Mouse (Mus musculus) cerebellum, postnatal 36 days (tissue): ENCODE measurements around the gene C530025M09Rik.

Source experiments
- DNase-seq, 2 experiments: peaks; one replicate each; pipeline ENCODE4 v3.0.0; 2021 to 2022; ENCODE audit warnings: mixed read lengths in 2 of 2

C530025M09Rik gene

GRCm38 (mm10) chr2:149830536-149831458 lies at the start of gene C530025M09Rik:
Gene C530025M09Rik (minus strand): TSS chr2:149831213.
- DNase-seq = peak; percentile 73 to 74

GRCm38 (mm10) chr2:149877954-149878353 lies 46.9 kb upstream of the C530025M09Rik start:
- peak in 1 of 2 experiments; percentile 0 for DNase-seq

GRCm38 (mm10) chr2:149873346-149873745 lies 42.3 kb upstream of the C530025M09Rik start:
- peak; percentile 54 to 67 for DNase-seq

- no peak for DNase-seq
These were observed 41.5 kb upstream of the C530025M09Rik start for GRCm38 (mm10) chr2:149872496-149872895.

- DNase-seq = no peak
These were observed 39.5 kb upstream of the C530025M09Rik start for GRCm38 (mm10) chr2:149870496-149870895.

GRCm38 (mm10) chr2:149865914-149866435 lies 35.0 kb upstream of the C530025M09Rik start:
- no peak for DNase-seq

- peak in 1 of 2 experiments; percentile 13 for DNase-seq
These were observed 30.0 kb upstream of the C530025M09Rik start for GRCm38 (mm10) chr2:149861002-149861401.

GRCm38 (mm10) chr2:149848778-149849177 lies 17.8 kb upstream of the C530025M09Rik start:
- no peak for DNase-seq

GRCm38 (mm10) chr2:149844575-149844974 lies 13.6 kb upstream of the C530025M09Rik start:
- DNase-seq = no peak

- peak; percentile 62 to 63 for DNase-seq
These were observed 8.7 kb upstream of the C530025M09Rik start for GRCm38 (mm10) chr2:149839666-149840065.

- no peak for DNase-seq
These were observed 5.6 kb upstream of the C530025M09Rik start for GRCm38 (mm10) chr2:149836471-149837135.

GRCm38 (mm10) chr2:149835091-149835490 lies 4.1 kb upstream of the C530025M09Rik start:
- no peak for DNase-seq

- DNase-seq = peak; percentile 6 to 23
These were observed 1.3 kb upstream of the C530025M09Rik start for GRCm38 (mm10) chr2:149832301-149832700.

GRCm38 (mm10) chr2:149831459-149832245 lies 639 bp upstream of the C530025M09Rik start:
- DNase-seq = peak; percentile 55 to 67

- DNase-seq = peak; percentile 55 to 58
These were observed 968 bp downstream of the C530025M09Rik start for GRCm38 (mm10) chr2:149829955-149830535.

GRCm38 (mm10) chr2:149828911-149829310 lies 2.1 kb downstream of the C530025M09Rik start, which contains the start of gene Syndig1:
Gene Syndig1 (plus strand): TSS chr2:149829211.
- DNase-seq = no peak

GRCm38 (mm10) chr2:149820201-149820600 lies 10.8 kb downstream of the C530025M09Rik start:
- no peak for DNase-seq

GRCm38 (mm10) chr2:149819751-149820150 lies 11.3 kb downstream of the C530025M09Rik start:
- DNase-seq = no peak

- no peak for DNase-seq
These were observed 12.6 kb downstream of the C530025M09Rik start for GRCm38 (mm10) chr2:149818395-149818794.

GRCm38 (mm10) chr2:149812899-149813298 lies 18.1 kb downstream of the C530025M09Rik start:
- peak in 1 of 2 experiments; percentile 3 for DNase-seq

- DNase-seq = no peak
These were observed 25.8 kb downstream of the C530025M09Rik start for GRCm38 (mm10) chr2:149805256-149805655.

- no peak for DNase-seq
These were observed 26.3 kb downstream of the C530025M09Rik start for GRCm38 (mm10) chr2:149804599-149805140.
